35 mouse cellular contexts compared by ENCODE assay signal in genomic region chr6:142058281-142058680, GRCm38 (mm10). TPM values are rescaled to one million over a fixed set of nuclear protein-coding genes. Genes with fewer than 3 reads are reported as not detected.
"Had no signal": no experiment of that assay in that cellular context is flagged by ENCODE, and none has a peak within 500 bp of the region (broad histone marks: within the 10 kb centered on the region; RNA-seq: fewer than 3 reads in every experiment).

No protein-coding gene starts in this region.

RNA-seq across cellular contexts. Expression of gene Gm6614, which starts 47.1 kb away (rescaled TPM):
- total RNA-seq: left cerebral cortex, postnatal 10 days; left cerebral cortex, postnatal 14 days; left cerebral cortex, postnatal 25 days; left cerebral cortex, postnatal 36 days; left cerebral cortex, postnatal 4 days; megakaryocyte progenitor cell, adult 5-6 weeks; megakaryocyte, adult 5-6 weeks; megakaryocyte-erythroid progenitor cell, adult 5-6 weeks; midbrain, postnatal 0 days; monocyte, adult 5-6 weeks had no signal
- polyA plus RNA-seq: limb, embryonic 10.5 days; limb, embryonic 12.5 days; limb, embryonic 13.5 days; limb, embryonic 15.5 days; liver, embryonic 11.5 days; liver, embryonic 12.5 days; liver, embryonic 13.5 days; liver, embryonic 14.5 days; liver, embryonic 15.5 days; liver, embryonic 16.5 days; liver, postnatal 0 days; lung, adult 2 months; lung, embryonic 14.5 days; lung, embryonic 15.5 days; lung, embryonic 16.5 days; lung, postnatal 0 days; macrophage; midbrain, embryonic 10.5 days; midbrain, embryonic 13.5 days; midbrain, embryonic 14.5 days; midbrain, embryonic 15.5 days; midbrain, embryonic 16.5 days; midbrain, postnatal 0 days; myocyte; neural tube, embryonic 12.5 days; neural tube, embryonic 13.5 days had no signal
